Mouse (Mus musculus): ENCODE data around the gene Olfr104-ps. TPM values are rescaled to one million over a fixed set of nuclear protein-coding genes. Genes with fewer than 3 reads are reported as not detected.

The Olfr104-ps gene
- total RNA-seq (2021), result not detected
- long read RNA-seq, experiment 1, result 0 reads
- long read RNA-seq, experiment 2, result 0 reads

GRCm38 (mm10) chr17:37359282-37359681, at the start of gene Olfr104-ps:
Olfr104-ps (plus strand) TSS chr17:37359582.
- no peak within 1 kb of the TSS for H3K27ac ChIP-seq
- intact Hi-C loops (cut with DNase I), result no loop called here
- TF ChIP-seq CTCF (IDR thresholded peaks at IDR 0.05), result no peak
- no peak within 1 kb of the TSS for H3K4me3 ChIP-seq
- no peak for DNase-seq

GRCm38 (mm10) chr17:37310146-37310699, 49.2 kb upstream of the Olfr104-ps start:
- intact Hi-C loops (cut with DNase I), result no loop called here
- no peak overlapping the region for H3K4me3 ChIP-seq
- TF ChIP-seq CTCF (IDR thresholded peaks at IDR 0.05), result no peak
- no peak overlapping the region for H3K27ac ChIP-seq
- DNase-seq, result no peak

- intact Hi-C loops (cut with DNase I), result no loop called here
- no peak within 1 kb of the TSS for H3K4me3 ChIP-seq
- H3K27ac ChIP-seq, result no peak within 1 kb of the TSS
- DNase-seq, result no peak
- TF ChIP-seq CTCF (IDR thresholded peaks at IDR 0.05), result no peak
These were observed 42.4 kb upstream of the Olfr104-ps start, which contains the start of gene Olfr102 for GRCm38 (mm10) chr17:37316954-37317353. Olfr102 (minus strand) TSS chr17:37317054.

GRCm38 (mm10) chr17:37339598-37339997, 19.8 kb upstream of the Olfr104-ps start, which contains the start of gene Olfr103:
Olfr103 (minus strand) TSS chr17:37339698.
- no peak for TF ChIP-seq CTCF (IDR thresholded peaks at IDR 0.05)
- DNase-seq, result no peak
- intact Hi-C loops (cut with DNase I), result no loop called here
- Histone ChIP-seq H3K4me3 (no peak within 1 kb of the TSS), H3K27ac (no peak within 1 kb of the TSS)

- no peak for DNase-seq
- no peak for TF ChIP-seq CTCF (IDR thresholded peaks at IDR 0.05)
- Histone ChIP-seq H3K4me3 (no peak within 1 kb of the TSS), H3K27ac (no peak within 1 kb of the TSS)
- intact Hi-C loops (cut with DNase I), result no loop called here
These were observed 19.4 kb downstream of the Olfr104-ps start, which contains the start of gene Olfr105-ps for GRCm38 (mm10) chr17:37378733-37379132. Olfr105-ps (plus strand) TSS chr17:37379033.

- H3K4me3 ChIP-seq, result no peak within 1 kb of the TSS
- no peak within 1 kb of the TSS for H3K27ac ChIP-seq
- TF ChIP-seq CTCF (IDR thresholded peaks at IDR 0.05), result no peak
- intact Hi-C loops (cut with DNase I), result no loop called here
- DNase-seq, result no peak
These were observed 30.7 kb downstream of the Olfr104-ps start, which contains the start of gene Olfr106-ps for GRCm38 (mm10) chr17:37390093-37390492. Olfr106-ps (plus strand) TSS chr17:37390393.

- no peak for DNase-seq
- Histone ChIP-seq H3K27ac (no peak within 1 kb of the TSS), H3K4me3 (no peak within 1 kb of the TSS)
- no peak for TF ChIP-seq CTCF (IDR thresholded peaks at IDR 0.05)
- intact Hi-C loops (cut with DNase I), result no loop called here
These were observed 39.5 kb downstream of the Olfr104-ps start, which contains the start of gene Olfr107 for GRCm38 (mm10) chr17:37398926-37399325. Olfr107 (plus strand) TSS chr17:37399226.

- no peak for TF ChIP-seq CTCF (IDR thresholded peaks at IDR 0.05)
- H3K27ac ChIP-seq, result no peak overlapping the region
- H3K4me3 ChIP-seq, result no peak overlapping the region
- DNase-seq, result no peak
- intact Hi-C loops (cut with DNase I), result no loop called here
These were observed 54.0 kb downstream of the Olfr104-ps start for GRCm38 (mm10) chr17:37413380-37413779.

Other genes with a start within 250 kb of the Olfr104-ps start
- gene Olfr92, start 239.5 kb upstream of the Olfr104-ps start, total RNA-seq (2021), result not detected
- not detected for gene Olfr93, start 198.1 kb upstream of the Olfr104-ps start, total RNA-seq (2021)
- gene Ubd, start 165.7 kb upstream of the Olfr104-ps start, total RNA-seq (2021), result not detected
- not detected for gene Olfr94, start 158.6 kb upstream of the Olfr104-ps start, total RNA-seq (2021)
- gene Olfr95, start 146.5 kb upstream of the Olfr104-ps start, total RNA-seq (2021), result not detected
- gene Olfr96, start 139.4 kb upstream of the Olfr104-ps start, total RNA-seq (2021), result not detected
- gene Olfr97, start 122.3 kb upstream of the Olfr104-ps start, total RNA-seq (2021), result not detected
- not detected for gene Olfr98, start 95.8 kb upstream of the Olfr104-ps start, total RNA-seq (2021)
- gene H2-M3, start 89.4 kb upstream of the Olfr104-ps start, total RNA-seq (2021), result 1 to 10 TPM in 1 of 2 experiments, under 1 TPM in 1; 0.77 to 1.6 TPM
- gene Olfr99, start 76.1 kb upstream of the Olfr104-ps start, total RNA-seq (2021), result not detected
- gene Olfr101, start 55.3 kb upstream of the Olfr104-ps start, total RNA-seq (2021), result not detected
- gene Olfr102, start 42.5 kb upstream of the Olfr104-ps start, total RNA-seq (2021), result not detected
- not detected for gene Olfr103, start 19.9 kb upstream of the Olfr104-ps start, total RNA-seq (2021)
- not detected for gene Olfr105-ps, start 19.5 kb downstream of the Olfr104-ps start, total RNA-seq (2021)
- not detected for gene Olfr106-ps, start 30.8 kb downstream of the Olfr104-ps start, total RNA-seq (2021)
- not detected for gene Olfr107, start 39.6 kb downstream of the Olfr104-ps start, total RNA-seq (2021)
- gene Olfr108, start 85.9 kb downstream of the Olfr104-ps start, total RNA-seq (2021), result not detected
- gene Olfr109, start 99.3 kb downstream of the Olfr104-ps start, total RNA-seq (2021), result not detected
- gene H2-M2, start 124.0 kb downstream of the Olfr104-ps start, total RNA-seq (2021), result not detected
- gene Olfr110, start 132.9 kb downstream of the Olfr104-ps start, total RNA-seq (2021), result not detected
- gene Olfr111, start 148.4 kb downstream of the Olfr104-ps start, total RNA-seq (2021), result not detected
- not detected for gene Olfr112, start 209.9 kb downstream of the Olfr104-ps start, total RNA-seq (2021)
- gene Olfr113, start 218.1 kb downstream of the Olfr104-ps start, total RNA-seq (2021), result not detected
- not detected for gene Olfr114, start 233.2 kb downstream of the Olfr104-ps start, total RNA-seq (2021)

All from gastrocnemius, adult 2 months (tissue).